Mouse (Mus musculus) megakaryocyte progenitor cell, adult 5-6 weeks (primary cell): ENCODE measurements around the gene Gucd1. TPM values are rescaled to one million over a fixed set of nuclear protein-coding genes. Genes with fewer than 3 reads are reported as not detected.
A peak's percentile ranks its signal among the peaks of the same experiment; 100 is the strongest.
"Not testable (repeated sequence)": the region's sequence is repeated elsewhere in the genome, so short reads cannot be mapped to it uniquely, and the experiment has no call there.

Experiments
- ATAC-seq: replicated peaks from 2 replicates; pipeline ENCODE4 v1.8.0; 2016; ENCODE audit warnings: mild to moderate bottlenecking, moderate TSS enrichment, inconsistent platforms; ENCODE audit not compliant: poor library complexity
- total RNA-seq, 2 experiments: library from RNA; stranded (forward) in 1 of 2; stranded (reverse) in 1 of 2; fragments of 157-497, 149-512 nt in 1 of 2; fragments of 200-1000 nt in 1 of 2; gene quantifications; 2 replicates each; pipeline versions ENCODE4 v1.2.3 to v1.2.4; 2015 to 2017

Gucd1 gene
- total RNA-seq (2015) (7.3 and 9.7 TPM in 2 replicates), total RNA-seq (2017) (11.2 and 14.9 TPM in 2 replicates)

- ATAC-seq, result peak; percentile 79
These were observed at the start of gene Gucd1 for GRCm38 (mm10) chr10:75517758-75518143. Gucd1 (minus strand) TSS chr10:75517972.

GRCm38 (mm10) chr10:75566765-75567164 is 49.0 kb upstream of the Gucd1 start:
- not testable (repeated sequence) for ATAC-seq

GRCm38 (mm10) chr10:75566321-75566720 is 48.5 kb upstream of the Gucd1 start:
- ATAC-seq, result no peak

GRCm38 (mm10) chr10:75565906-75566305 is 48.1 kb upstream of the Gucd1 start:
- no peak for ATAC-seq

DNA sequence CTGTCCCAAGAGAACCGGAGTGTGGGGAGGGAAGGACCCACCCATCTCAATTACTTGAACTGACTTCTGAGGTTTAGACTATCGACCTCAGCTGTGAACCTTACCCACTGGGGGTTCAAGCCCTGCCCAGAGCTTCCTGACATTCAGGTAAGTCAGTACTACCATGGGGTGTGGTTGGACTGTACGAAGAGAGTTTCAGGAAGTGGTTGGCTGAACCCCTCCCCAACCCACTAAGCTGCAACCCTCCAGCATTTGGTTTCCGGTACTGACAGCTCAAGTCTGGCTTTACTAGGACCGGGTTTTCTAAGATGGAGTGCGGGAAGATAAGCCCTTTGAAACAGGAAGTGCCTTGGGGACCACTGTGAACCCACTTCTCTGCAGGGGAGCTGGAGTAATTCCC is 47.7 kb upstream of the Gucd1 start:
- ATAC-seq, result peak; percentile 71

DNA sequence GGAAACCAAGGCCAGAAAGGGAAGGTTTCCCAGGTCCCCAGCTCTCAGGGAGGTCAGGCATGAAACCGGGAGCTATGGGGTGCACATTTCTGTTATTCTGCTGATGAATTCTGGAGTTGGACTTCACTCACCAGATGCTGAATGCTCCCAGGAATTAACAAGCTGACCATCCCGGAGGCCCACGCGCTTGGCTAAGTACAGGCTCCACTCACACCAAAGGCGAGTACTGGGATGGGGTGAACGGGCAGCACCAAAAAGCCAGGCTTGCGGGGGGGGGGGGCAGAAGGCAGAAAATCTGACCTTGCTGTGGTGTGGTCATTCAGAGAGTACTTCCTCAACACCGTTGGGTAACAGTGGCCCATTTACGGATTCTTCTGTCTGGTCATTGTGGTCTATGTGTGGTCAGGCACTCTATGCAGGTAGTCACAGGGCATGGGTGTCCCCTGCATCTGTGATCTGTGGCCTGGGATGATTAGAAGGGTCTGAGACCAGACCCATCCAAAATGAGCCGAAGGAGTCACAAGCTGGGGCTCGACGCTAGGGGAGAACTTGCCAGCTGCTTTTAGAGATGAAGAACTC is 47.0 kb upstream of the Gucd1 start:
- peak; percentile 27 for ATAC-seq

DNA sequence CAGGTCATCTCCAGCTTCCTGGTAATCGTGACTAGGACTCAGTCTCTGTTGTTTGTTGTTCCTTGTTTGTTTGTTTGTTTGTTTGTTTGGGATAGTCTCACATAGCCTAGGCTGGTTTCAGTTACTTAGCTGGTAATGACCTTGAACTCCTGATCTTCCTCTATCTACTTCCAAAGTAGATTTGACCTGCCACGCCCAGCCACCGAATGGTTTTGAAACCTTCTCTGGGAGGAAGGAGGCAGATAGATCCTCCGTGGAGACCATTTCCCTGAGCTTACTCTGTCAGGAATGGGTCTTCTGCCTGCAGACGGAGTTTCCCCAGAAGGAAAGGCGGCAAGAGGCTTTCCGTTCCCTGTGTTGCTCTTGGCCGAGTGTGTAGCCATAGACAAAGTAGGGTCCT is 44.8 kb upstream of the Gucd1 start:
- ATAC-seq, result no peak

DNA sequence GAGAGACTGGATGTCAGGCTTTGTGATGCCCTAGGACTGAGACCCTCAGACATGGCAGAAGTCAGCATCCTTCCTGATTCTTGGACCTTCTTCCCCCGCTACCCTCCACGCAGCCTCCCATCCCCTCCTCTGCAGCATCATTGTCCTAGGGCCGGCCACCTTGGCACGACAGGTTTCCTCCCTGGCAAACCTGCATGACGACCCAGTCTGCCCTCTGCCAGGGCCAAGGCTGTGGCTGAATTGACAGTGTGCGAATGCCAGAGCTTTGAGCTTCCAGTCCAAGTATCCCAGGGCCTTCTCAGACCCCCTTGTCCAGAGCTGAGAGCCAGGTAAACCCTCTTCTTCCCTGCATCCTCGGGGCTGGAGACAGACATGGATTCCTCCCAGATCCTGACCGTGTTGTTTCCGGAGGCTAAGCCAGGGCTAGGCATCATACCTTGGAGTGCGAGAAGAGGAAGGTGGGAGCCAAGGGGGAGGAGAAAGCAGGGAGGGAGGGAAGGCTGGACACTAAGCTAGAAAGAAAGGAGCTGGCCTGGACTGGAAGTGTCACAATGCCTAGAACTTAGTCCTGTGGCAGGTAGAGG is 43.4 kb upstream of the Gucd1 start, which contains the start of gene Ggt1:
Ggt1 (plus strand) TSS at position 534 of the 584 bp plus-strand sequence.
- no peak for ATAC-seq

DNA sequence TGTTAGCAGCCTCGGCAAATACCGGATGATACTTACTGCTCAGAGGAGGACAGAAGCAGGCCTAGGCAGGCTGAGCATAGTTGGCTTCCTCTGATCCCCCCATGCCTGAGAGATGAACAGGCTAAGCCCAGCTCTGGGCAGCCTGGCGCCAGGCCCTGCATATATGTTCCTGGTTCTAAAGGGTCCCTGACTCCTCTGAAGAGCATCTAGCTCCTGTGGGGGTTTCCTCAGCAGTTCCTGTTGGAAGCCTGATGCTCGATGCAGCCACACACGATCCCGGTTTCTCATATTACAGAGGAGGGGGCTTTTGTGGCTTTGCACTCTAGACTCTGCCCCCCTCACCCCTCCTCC is 42.8 kb upstream of the Gucd1 start:
- no peak for ATAC-seq

- ATAC-seq, result no peak
These were observed 42.1 kb upstream of the Gucd1 start, which contains the start of gene Lrrc75b for GRCm38 (mm10) chr10:75559676-75560548. Lrrc75b (minus strand) TSS chr10:75560330.

GRCm38 (mm10) chr10:75559041-75559675 is 41.4 kb upstream of the Gucd1 start:
- ATAC-seq, result no peak

- ATAC-seq, result peak; percentile 32; the same call in 1 of the 2 replicates
These were observed 40.7 kb upstream of the Gucd1 start for GRCm38 (mm10) chr10:75558515-75558914.

- ATAC-seq, result no peak
These were observed 38.3 kb upstream of the Gucd1 start for GRCm38 (mm10) chr10:75556026-75556425.

GRCm38 (mm10) chr10:75555557-75555956 is 37.8 kb upstream of the Gucd1 start:
- ATAC-seq, result no peak

- ATAC-seq, result peak; percentile 81
These were observed 36.3 kb upstream of the Gucd1 start for GRCm38 (mm10) chr10:75554090-75554489.

DNA sequence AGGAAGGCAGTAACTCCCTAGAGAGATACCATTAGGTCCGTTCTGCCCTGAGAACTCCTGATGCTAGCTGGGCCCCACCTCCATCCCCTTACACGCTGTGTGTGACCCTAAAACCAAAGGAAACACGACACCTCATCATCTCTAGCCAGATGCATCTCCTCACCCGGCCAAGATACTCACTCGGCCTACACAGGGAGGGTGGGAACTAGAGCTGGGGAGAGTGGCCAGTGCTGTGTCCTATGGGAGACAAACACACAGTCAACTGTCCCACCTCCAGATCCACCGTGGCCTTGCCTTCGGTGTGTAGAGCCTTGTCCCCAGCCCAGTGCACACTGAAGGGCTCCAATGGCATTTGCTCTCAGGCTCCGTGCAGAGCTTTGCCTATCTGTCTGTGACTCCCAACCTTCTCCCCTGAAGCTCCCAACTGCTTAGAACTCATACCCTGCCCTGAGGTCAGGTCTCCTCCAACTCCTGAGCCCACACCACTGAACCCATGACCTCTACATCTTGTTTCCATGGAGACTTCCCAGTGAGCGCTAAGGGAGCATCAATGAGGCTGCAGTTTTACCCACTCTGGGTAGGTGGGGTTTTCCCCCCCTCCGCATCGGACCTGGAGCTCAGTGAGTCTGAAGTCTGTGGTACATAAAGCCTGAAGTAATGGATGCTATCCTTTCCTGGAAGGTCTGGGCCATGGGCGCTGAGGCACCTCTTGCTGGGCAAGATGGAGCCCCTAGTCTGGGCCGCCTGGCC is 35.1 kb upstream of the Gucd1 start:
- no peak for ATAC-seq

DNA sequence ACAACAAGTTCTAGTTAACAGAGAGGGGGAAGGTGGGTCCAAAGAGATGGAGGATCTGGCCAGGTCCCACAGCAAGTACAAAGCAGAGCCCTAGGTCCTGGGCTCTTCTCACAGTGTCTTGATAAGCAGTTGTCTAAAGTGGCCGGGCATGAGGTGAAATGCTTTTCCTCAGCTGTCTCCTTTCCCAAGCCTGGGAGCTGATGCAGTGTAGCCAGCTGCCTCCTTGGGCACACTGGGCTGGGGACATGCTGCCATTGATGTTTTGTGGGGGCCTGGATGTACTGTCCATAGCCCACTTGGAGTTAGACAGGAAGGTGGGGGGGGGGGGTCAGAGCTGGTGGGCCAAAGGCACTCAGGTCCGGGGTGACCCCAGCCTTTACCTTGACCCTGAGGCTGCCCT is 34.3 kb upstream of the Gucd1 start:
- ATAC-seq, result no peak

DNA sequence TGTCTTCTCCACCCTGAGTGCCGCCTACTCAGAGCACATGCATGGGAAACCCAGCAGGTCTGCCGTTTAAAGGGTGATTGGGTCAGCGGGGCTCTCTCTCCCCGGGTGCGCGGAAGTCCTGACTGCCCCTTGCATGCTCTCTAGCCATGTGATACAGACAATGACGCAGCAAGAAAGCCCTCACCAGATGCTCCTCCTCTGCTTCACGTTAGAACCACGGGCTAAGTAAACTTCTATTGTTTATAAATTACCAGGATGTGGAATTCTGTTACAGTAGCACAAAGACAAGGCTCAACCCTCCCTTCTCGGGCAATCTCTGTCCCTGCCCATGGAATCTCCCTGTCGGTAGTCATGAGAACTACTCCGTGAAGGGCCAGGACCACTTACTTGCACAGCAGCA is 33.4 kb upstream of the Gucd1 start:
- ATAC-seq, result peak; percentile 79

DNA sequence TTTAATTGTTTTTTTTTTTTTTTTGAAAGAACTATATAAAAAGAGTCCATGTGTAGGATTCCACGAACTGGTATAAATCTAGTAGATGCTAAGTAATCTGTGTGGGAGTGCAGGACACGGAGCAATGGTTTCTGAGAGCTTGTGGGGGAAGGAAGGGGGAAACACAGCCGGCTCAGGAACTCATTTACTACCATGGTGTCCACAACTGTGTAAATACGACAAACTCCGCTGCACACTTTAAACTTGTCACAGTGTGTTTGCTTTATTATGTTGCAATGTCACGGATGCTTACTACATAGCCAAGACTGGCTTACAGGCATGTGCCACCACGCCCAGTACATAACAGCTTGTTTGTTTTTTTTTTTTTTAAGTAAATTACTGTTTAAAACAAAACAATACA is 32.1 kb upstream of the Gucd1 start:
- no peak for ATAC-seq

DNA sequence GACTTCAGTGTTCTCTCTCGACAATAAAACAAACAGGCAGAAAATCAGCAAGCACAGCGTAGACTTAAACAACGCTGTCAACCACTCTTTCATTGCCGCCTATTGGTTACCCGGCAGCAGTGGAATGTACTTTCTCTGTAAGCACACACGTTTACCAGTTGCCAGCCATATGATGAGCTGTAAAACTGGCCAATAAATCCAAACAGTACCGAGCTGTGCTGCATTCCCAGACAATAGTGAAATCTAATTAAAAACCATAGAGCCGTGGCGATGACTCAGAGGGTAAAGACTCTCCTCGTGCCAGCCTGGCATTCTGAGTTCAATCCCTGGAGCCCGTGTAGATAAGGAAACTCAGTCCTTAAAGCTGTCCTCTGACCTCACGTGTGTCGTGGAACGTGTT is 30.7 kb upstream of the Gucd1 start:
- no peak for ATAC-seq

DNA sequence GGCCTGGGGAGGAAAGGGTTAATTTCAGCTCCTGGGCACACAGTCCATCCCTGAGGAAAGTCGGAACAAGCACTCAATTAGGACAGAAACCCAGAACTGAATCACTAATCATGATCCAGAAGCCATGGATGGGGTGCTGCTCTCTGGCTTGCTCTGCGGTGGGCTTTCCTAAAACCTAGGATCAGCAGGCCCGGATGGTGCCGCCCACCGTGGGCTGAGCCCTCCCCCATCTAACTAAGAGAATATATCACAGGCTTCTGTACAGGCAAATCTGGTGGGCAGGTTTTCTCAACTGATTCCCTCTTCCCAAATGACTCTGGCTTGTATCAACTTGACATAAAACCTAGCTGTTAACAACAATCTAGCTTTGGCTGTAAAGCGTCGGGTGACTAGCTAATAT is 30.1 kb upstream of the Gucd1 start:
- no peak for ATAC-seq
